ENCODE assay signal across 10 mouse cellular contexts in genomic region chr14:12346011-12346864, GRCm38 (mm10). TPM values are rescaled to one million over a fixed set of nuclear protein-coding genes. Genes with fewer than 3 reads are reported as not detected.
DNase-seq lines count a peak whose midpoint lies in the region; ATAC-seq and TF ChIP-seq lines count a peak whose summit lies in the region.
"Had no signal": no experiment of that assay in that cellular context is flagged by ENCODE, and none has a peak within 500 bp of the region (broad histone marks: within the 10 kb centered on the region; RNA-seq: fewer than 3 reads in every experiment).

No protein-coding gene starts in this region.

- DNase-seq in kidney, postnatal 0 days (ENCODE audit: low spot score): no peak
- no peak for DNase-seq in kidney, adult 9 months
- DNase-seq in embryo, embryonic 11 days: peak; percentile 53
- no peak for DNase-seq in urinary bladder, postnatal 25 days (ENCODE audit: low spot score)
- no peak for DNase-seq in cerebellum, adult 11 months
- DNase-seq: gastrocnemius, postnatal 36 days had no signal

- no peaks in the 10 kb centered on the region for H3K36me3 ChIP-seq in kidney, postnatal 0 days (ENCODE audit: insufficient read depth, low read length)
- no peaks in the 10 kb centered on the region for H3K36me3 ChIP-seq in hindbrain, embryonic 12.5 days
- H3K36me3 ChIP-seq in midbrain, embryonic 16.5 days (ENCODE audit: control insufficient read depth, insufficient read depth, low read length): no peaks in the 10 kb centered on the region

- H3K27ac ChIP-seq in kidney, postnatal 0 days: no peak overlapping the region
- no peak overlapping the region for H3K27ac ChIP-seq in hindbrain, embryonic 12.5 days
- H3K27ac ChIP-seq in midbrain, embryonic 16.5 days (ENCODE audit: low read length): no peak overlapping the region

- TF ChIP-seq CTCF in kidney, postnatal 0 days (IDR thresholded peaks at IDR 0.05; ENCODE audit: low read depth): no peak

- H3K4me3 ChIP-seq in kidney, postnatal 0 days (replicated peaks; ENCODE audit: low read depth, low read length): peak overlapping the region; percentile 24
- H3K4me3 ChIP-seq in hindbrain, embryonic 12.5 days: peak overlapping the region; percentile 1; the same call in 1 of the 2 replicates
- H3K4me3 ChIP-seq in midbrain, embryonic 16.5 days (ENCODE audit: low read depth, low read length): peak overlapping the region; percentile 10; the same call in 1 of the 2 replicates
- H3K4me3 ChIP-seq: myocyte had no signal

- H3K9ac ChIP-seq in kidney, postnatal 0 days (ENCODE audit: low read depth, low read length): no peak overlapping the region
- H3K9ac ChIP-seq in hindbrain, embryonic 12.5 days: no peak overlapping the region
- no peak overlapping the region for H3K9ac ChIP-seq in midbrain, embryonic 16.5 days (ENCODE audit: low read depth, low read length)

- 1% methylated on average over 50 of the region's 50 CpGs for WGBS in kidney, postnatal 0 days
- under 1% methylated on average over 50 of the region's 50 CpGs for WGBS in hindbrain, embryonic 12.5 days
- under 1% methylated on average over 50 of the region's 50 CpGs for WGBS in midbrain, embryonic 16.5 days

- peak overlapping the region; percentile 38 for H3K4me2 ChIP-seq in kidney, postnatal 0 days (ENCODE audit: low read length)
- H3K4me2 ChIP-seq in hindbrain, embryonic 12.5 days (replicated peaks): 0 out of 2 replicates have a peak overlapping the region, but pooled peaks have one; percentile 9
- peak overlapping the region; percentile 25; the same call in 1 of the 2 replicates for H3K4me2 ChIP-seq in midbrain, embryonic 16.5 days (ENCODE audit: low read length)

- no peaks in the 10 kb centered on the region for H3K9me3 ChIP-seq in kidney, postnatal 0 days (replicated peaks; ENCODE audit: low read length)
- no peaks in the 10 kb centered on the region for H3K9me3 ChIP-seq in hindbrain, embryonic 12.5 days (replicated peaks)
- no peaks in the 10 kb centered on the region for H3K9me3 ChIP-seq in midbrain, embryonic 16.5 days (replicated peaks; ENCODE audit: control insufficient read depth, low read length, poor library complexity, severe bottlenecking)

- peaks cover 91% of the 10 kb centered on the region for H3K27me3 ChIP-seq in kidney, postnatal 0 days (ENCODE audit: insufficient read depth, low read length)
- peaks cover 96% of the 10 kb centered on the region for H3K27me3 ChIP-seq in hindbrain, embryonic 12.5 days
- H3K27me3 ChIP-seq in midbrain, embryonic 16.5 days (ENCODE audit: control insufficient read depth, insufficient read depth, low read depth, low read length): peaks cover 62% of the 10 kb centered on the region

- no peak for ATAC-seq in kidney, postnatal 0 days (replicated peaks; ENCODE audit: low FRiP score, low read depth)
- ATAC-seq in hindbrain, embryonic 12.5 days (ENCODE audit: low FRiP score): no peak
- ATAC-seq in midbrain, embryonic 16.5 days: no peak
- ATAC-seq in inflammation-experienced regulatory T-cells, adult 6 months: no peak

- no peaks in the 10 kb centered on the region; the same call in 1 of the 2 replicates for H3K4me1 ChIP-seq in kidney, postnatal 0 days (replicated peaks; ENCODE audit: insufficient read depth, low read length)
- peaks cover 23% of the 10 kb centered on the region for H3K4me1 ChIP-seq in hindbrain, embryonic 12.5 days
- H3K4me1 ChIP-seq in midbrain, embryonic 16.5 days (ENCODE audit: control insufficient read depth, insufficient read depth, low read length): peaks cover 4% of the 10 kb centered on the region; the same call in 1 of the 2 replicates

RNA-seq across cellular contexts. Expression of gene Fezf2, which starts 1.8 kb away (rescaled TPM):
- polyA plus RNA-seq in kidney, postnatal 0 days (2015; fragmentation: Nextera tagmentation; extraction: Ambion mirVana): not detected in 2 replicates
- 0.31 and 0.63 TPM in 2 replicates for polyA plus RNA-seq in hindbrain, embryonic 12.5 days (2016; fragmentation: Nextera tagmentation; extraction: Ambion mirVana)
- polyA plus RNA-seq in midbrain, embryonic 16.5 days (2015; fragmentation: Nextera tagmentation; extraction: Ambion mirVana): 2.4 and 2.8 TPM in 2 replicates
- not detected for polyA plus RNA-seq in inflammation-experienced regulatory T-cells, adult 6 months (2017; shearing (Covaris generic))
- polyA plus RNA-seq: myocyte had no signal
